Mouse (Mus musculus) liver (tissue): ENCODE data around the gene Atp5j2.
"Not testable (repeated sequence)": the region's sequence is repeated elsewhere in the genome, so short reads cannot be mapped to it uniquely, and the experiment has no call there.

Experiments
- DNase-seq: peaks from one replicate; pipeline ENCODE4 v3.0.0-alpha.2; 2020; ENCODE audit warnings: mixed read lengths

The Atp5j2 gene

GRCm38 (mm10) chr5:145191962-145192361 is at the start of gene Atp5j2:
Gene Atp5j2 (minus strand): TSS chr5:145192062.
- no peak for DNase-seq

DNA sequence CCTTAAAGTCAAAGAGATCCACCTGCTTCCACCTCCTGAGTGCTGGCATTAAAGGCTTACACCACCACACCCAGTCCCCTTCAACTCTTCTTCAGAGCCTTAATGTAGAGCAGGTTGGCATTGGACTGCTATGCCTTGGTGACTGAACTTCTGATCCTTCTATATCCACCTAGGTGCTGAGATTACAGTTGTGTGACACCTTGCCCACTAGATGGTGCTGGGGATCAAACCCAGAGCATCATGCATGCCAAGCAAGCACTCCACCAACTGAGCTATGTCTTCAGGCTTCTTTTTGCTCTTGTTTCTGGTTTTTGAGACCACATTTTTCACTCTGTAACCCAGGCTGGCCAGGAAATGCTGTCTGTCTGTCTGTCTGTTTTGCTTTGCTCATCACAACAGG is 42.8 kb upstream of the Atp5j2 start:
- DNase-seq = no peak

- no peak for DNase-seq
Observed at GRCm38 (mm10) chr5:145231893-145232411, 40.1 kb upstream of the Atp5j2 start.

- peak; percentile 97 for DNase-seq
Observed at GRCm38 (mm10) chr5:145231367-145231871, 39.6 kb upstream of the Atp5j2 start, which contains the start of gene Zfp655. Gene Zfp655 (plus strand): TSS chr5:145231715.

GRCm38 (mm10) chr5:145230641-145231040 is 38.8 kb upstream of the Atp5j2 start:
- no peak for DNase-seq

GRCm38 (mm10) chr5:145229283-145229682 is 37.4 kb upstream of the Atp5j2 start:
- not testable (repeated sequence) for DNase-seq

- DNase-seq = no peak
Observed at GRCm38 (mm10) chr5:145226453-145226852, 34.6 kb upstream of the Atp5j2 start.

DNA sequence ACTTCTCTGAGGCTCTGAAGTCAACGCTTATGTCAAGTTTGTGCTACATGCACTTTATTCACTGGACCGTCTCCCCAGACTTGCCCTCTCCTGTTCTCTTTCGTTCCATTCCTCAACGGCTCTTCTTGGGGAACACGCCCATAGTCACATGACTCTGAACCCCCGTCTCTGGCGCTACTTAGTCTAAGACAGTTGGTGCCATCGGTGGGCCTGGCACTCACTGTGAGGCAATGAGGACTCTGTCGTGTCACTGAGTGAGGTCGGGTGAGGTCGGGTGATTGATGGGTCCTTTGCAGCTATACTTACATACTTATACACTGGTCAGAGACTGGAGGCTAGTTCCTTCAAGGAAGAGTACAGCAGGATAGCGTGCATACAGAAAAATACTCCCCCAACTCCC is 31.5 kb upstream of the Atp5j2 start:
- DNase-seq = no peak

- DNase-seq = no peak
Observed at GRCm38 (mm10) chr5:145222840-145223239, 31.0 kb upstream of the Atp5j2 start.

DNA sequence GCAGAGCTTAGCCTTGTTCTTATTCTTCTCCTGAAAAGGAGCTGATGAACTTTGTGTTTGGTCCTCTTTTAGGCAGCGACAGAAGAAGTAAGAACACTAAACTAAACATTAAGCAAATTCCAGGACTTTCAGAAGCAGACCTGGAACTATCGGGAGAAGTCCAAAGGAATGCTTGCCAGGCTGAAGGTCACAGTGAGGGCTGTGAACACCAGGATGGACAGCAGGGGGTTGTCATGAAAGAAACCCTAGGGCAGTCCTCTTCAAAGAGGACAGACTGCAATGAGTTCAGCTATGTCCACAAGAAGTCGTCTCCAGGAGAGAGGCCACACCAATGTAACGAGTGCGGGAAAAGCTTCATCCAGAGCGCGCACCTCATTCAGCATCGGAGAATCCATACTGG is 28.1 kb upstream of the Atp5j2 start:
- DNase-seq = no peak

DNA sequence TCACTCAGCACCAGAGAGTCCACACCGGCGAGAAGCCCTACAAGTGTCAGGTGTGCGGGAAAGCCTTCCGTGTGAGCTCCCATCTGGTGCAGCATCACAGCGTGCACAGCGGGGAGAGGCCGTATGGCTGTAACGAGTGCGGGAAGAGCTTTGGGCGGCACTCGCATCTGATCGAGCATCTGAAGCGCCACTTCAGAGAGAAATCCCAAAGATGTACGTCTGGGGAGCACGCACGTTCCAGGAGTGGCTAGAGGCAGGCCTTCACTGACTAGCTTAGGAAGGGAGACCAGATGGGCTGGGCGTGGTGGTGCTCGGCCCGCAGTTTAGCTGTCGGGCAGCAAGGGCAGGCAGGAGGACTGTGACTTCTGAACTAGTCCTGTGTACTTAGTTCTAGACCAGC is 26.8 kb upstream of the Atp5j2 start:
- no peak for DNase-seq

DNA sequence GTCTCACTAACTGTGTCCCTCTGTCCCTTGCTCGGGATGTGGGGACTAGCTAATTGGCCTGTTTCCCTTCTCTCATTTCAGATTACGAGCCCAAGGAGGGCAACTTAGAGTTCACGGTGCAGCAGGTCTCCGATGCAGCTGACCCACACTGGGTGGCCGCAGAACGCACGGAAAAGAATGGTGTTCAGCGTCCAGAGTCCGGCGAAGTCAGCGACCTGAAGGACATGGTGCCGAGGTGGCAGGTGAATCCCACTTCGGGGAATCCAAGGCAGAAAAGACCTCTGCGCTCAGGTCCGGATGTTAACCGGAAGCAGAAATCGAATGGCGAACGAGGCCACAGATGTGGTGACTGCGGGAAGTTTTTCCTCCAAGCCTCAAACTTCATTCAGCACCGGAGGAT is 26.3 kb upstream of the Atp5j2 start:
- DNase-seq = no peak

GRCm38 (mm10) chr5:145217746-145218145 is 25.9 kb upstream of the Atp5j2 start:
- peak; percentile 23 for DNase-seq

GRCm38 (mm10) chr5:145214679-145215078 is 22.8 kb upstream of the Atp5j2 start:
- DNase-seq = no peak

DNA sequence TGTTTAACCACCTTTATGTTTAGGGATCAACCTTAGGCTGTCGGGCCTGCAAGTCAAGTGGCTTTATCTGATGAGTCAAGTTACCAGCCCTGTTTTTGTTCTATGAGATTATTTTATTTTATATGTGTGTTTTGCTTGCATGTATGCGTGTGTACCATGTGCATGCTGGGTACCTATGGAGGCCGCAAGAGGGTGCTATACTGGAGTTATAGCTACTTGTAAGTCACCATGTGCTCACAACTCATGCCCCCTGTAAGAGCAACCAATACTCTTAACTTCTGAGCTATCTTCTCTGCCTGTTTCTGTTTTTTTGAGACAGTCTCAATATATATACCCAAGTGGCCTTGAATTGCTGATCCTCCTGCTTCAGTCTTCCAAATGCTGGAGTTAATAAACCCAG is 21.6 kb upstream of the Atp5j2 start:
- no peak for DNase-seq

GRCm38 (mm10) chr5:145212216-145212615 is 20.4 kb upstream of the Atp5j2 start:
- DNase-seq = no peak

GRCm38 (mm10) chr5:145211340-145211739 is 19.5 kb upstream of the Atp5j2 start:
- DNase-seq = no peak

- not testable (repeated sequence) for DNase-seq
Observed at GRCm38 (mm10) chr5:145208391-145208790, 16.5 kb upstream of the Atp5j2 start.

DNA sequence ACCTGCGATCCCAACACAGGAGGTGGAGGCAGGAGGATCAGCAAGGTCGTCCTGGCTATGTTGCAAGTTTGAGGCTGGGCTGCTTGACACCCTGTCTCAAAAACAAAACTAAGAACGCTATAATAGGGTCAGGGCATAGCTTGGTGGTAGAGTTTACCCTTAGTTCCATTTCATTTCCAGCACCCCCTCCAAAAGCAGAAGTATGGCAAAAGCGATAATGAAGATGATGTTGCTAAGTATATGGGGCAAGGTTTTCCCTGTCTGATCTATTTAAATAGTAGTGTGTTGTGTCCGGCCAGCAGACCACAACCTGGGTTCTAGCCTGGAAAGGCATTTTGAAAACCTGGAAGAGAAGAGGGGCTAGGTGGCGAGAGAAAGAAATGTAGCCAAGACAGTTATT is 16.1 kb upstream of the Atp5j2 start:
- no peak for DNase-seq

GRCm38 (mm10) chr5:145207385-145207784 is 15.5 kb upstream of the Atp5j2 start:
- DNase-seq = no peak

DNA sequence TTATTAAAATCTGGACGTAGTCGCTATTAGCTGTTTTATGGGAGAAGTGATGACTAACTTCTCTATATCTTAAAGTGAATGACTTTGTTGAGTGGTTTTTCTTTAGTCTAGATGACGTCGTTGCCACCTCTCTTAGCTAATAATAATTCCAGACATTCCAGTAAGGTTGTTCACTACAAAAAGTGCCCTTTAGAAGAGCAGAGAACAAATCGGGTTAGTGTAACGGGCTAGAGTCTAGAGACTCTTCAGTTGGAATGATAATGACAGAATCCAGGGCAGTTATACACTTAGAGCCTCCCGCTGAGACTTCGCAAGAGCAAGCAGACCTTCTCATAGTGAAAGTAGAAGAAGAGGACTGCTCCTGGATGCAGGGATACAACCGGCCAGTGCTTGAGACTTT is 13.2 kb upstream of the Atp5j2 start:
- DNase-seq = no peak

GRCm38 (mm10) chr5:145203936-145204691 is 12.3 kb upstream of the Atp5j2 start, which contains the start of gene Zkscan5:
Gene Zkscan5 (plus strand): TSS chr5:145204562.
- peak; percentile 99 for DNase-seq

GRCm38 (mm10) chr5:145202446-145202845 is 10.6 kb upstream of the Atp5j2 start:
- DNase-seq = no peak

DNA sequence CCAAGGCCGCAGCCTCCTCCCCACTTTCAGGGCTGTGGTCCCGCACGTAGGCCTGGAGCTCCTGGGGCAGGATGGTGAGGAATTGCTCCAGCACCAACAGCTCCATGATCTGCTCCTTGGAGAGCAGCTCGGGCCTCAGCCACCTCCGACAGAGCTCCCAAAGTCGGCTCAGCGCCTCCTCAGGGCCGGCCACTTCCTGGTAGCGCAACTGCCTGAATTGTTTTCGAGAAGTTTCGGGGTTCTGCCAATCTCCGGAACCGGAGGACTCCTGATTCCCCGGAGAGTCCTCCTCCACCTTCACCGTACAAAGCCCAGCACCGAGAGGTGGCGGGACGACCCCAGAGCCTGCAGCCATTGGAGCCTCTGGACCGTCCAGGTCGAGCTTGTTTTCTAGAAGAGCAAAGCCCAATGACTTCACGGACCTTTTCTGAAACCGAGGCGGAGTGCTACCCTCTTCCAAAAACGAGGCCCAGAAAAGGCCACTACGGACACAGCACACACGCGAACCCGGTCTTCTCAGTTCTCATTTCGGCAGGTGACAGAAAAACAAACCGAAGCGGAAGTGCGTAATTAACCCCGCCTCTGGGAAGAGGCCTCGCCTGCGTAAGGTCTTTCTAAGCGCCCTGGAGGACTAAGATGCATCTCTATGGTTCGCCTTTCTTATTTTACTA is 9.6 kb upstream of the Atp5j2 start, which contains the start of gene Zkscan14:
Gene Zkscan14 (minus strand): TSS at position 548 of the 671 bp plus-strand sequence.
- peak; percentile 82 for DNase-seq
